16 mouse cellular contexts compared by ENCODE assay signal in genomic region chr8:94914256-94914655, GRCm38 (mm10). TPM values are rescaled to one million over a fixed set of nuclear protein-coding genes. Genes with fewer than 3 reads are reported as not detected.
DNase-seq lines count a peak whose midpoint lies in the region; ATAC-seq and TF ChIP-seq lines count a peak whose summit lies in the region.
"Had no signal": no experiment of that assay in that cellular context is flagged by ENCODE, and none has a peak within 500 bp of the region (broad histone marks: within the 10 kb centered on the region; RNA-seq: fewer than 3 reads in every experiment).

No protein-coding gene starts in this region.

- no peak for ATAC-seq in midbrain, embryonic 13.5 days
- ATAC-seq in limb, embryonic 15.5 days (ENCODE audit: insufficient number of reproducible peaks, low FRiP score, low TSS enrichment, low read depth): no peak
- ATAC-seq in hindbrain, embryonic 14.5 days (ENCODE audit: low FRiP score): no peak

- 83% methylated on average over 6 of the region's 6 CpGs for WGBS in heart, embryonic 10.5 days
- 87% methylated on average over 6 of the region's 6 CpGs for WGBS in midbrain, embryonic 10.5 days
- 92% methylated on average over 6 of the region's 6 CpGs for WGBS in midbrain, embryonic 13.5 days
- WGBS in limb, embryonic 15.5 days: 51% methylated on average over 6 of the region's 6 CpGs
- WGBS in hindbrain, embryonic 14.5 days: 80% methylated on average over 6 of the region's 6 CpGs

- no peak overlapping the region for H3K9ac ChIP-seq in midbrain, embryonic 13.5 days (replicated peaks)
- H3K9ac ChIP-seq in limb, embryonic 15.5 days: no peak overlapping the region
- no peak overlapping the region for H3K9ac ChIP-seq in hindbrain, embryonic 14.5 days

- no peaks in the 10 kb centered on the region for H3K9me3 ChIP-seq in heart, embryonic 10.5 days
- H3K9me3 ChIP-seq in midbrain, embryonic 10.5 days (replicated peaks): no peaks in the 10 kb centered on the region
- H3K9me3 ChIP-seq in midbrain, embryonic 13.5 days: no peaks in the 10 kb centered on the region
- H3K9me3 ChIP-seq in limb, embryonic 15.5 days: no peaks in the 10 kb centered on the region
- no peaks in the 10 kb centered on the region for H3K9me3 ChIP-seq in hindbrain, embryonic 14.5 days (ENCODE audit: control insufficient read depth, low read length)
- H3K9me3 ChIP-seq: midbrain, embryonic 12.5 days had no signal

- H3K4me3 ChIP-seq in heart, embryonic 10.5 days: no peak overlapping the region
- H3K4me3 ChIP-seq in midbrain, embryonic 10.5 days: peak overlapping the region; percentile 62; the same call in 1 of the 2 replicates
- no peak overlapping the region for H3K4me3 ChIP-seq in midbrain, embryonic 13.5 days (replicated peaks)
- no peak overlapping the region for H3K4me3 ChIP-seq in embryonic fibroblast, embryonic 13.5 days (ENCODE audit: insufficient read depth, low read length)
- H3K4me3 ChIP-seq in limb, embryonic 15.5 days: no peak overlapping the region
- H3K4me3 ChIP-seq in hindbrain, embryonic 14.5 days (replicated peaks; ENCODE audit: low read length): no peak overlapping the region

- H3K27ac ChIP-seq in heart, embryonic 10.5 days: peak overlapping the region; percentile 79; the same call in 1 of the 2 replicates
- H3K27ac ChIP-seq in midbrain, embryonic 10.5 days (replicated peaks): no peak overlapping the region
- H3K27ac ChIP-seq in midbrain, embryonic 13.5 days: no peak overlapping the region
- H3K27ac ChIP-seq in embryonic fibroblast, embryonic 13.5 days (ENCODE audit: insufficient read depth, low read length): peak overlapping the region; percentile 82
- no peak overlapping the region for H3K27ac ChIP-seq in limb, embryonic 15.5 days
- no peak overlapping the region for H3K27ac ChIP-seq in hindbrain, embryonic 14.5 days
- H3K27ac ChIP-seq: midbrain, embryonic 12.5 days had no signal

- H3K27me3 ChIP-seq in heart, embryonic 10.5 days (ENCODE audit: insufficient read depth, poor library complexity, severe bottlenecking): peaks cover 21% of the 10 kb centered on the region
- peaks cover 72% of the 10 kb centered on the region for H3K27me3 ChIP-seq in midbrain, embryonic 10.5 days (ENCODE audit: low read depth, poor library complexity, severe bottlenecking)
- H3K27me3 ChIP-seq in midbrain, embryonic 13.5 days: peaks cover 77% of the 10 kb centered on the region
- H3K27me3 ChIP-seq in limb, embryonic 15.5 days: peaks cover 9% of the 10 kb centered on the region
- H3K27me3 ChIP-seq in hindbrain, embryonic 14.5 days (ENCODE audit: control insufficient read depth, insufficient read depth, low read length): peaks cover 47% of the 10 kb centered on the region

- peak; percentile 22; the same call in 1 of the 2 replicates for TF ChIP-seq POLR2A in embryonic fibroblast, embryonic 13.5 days (IDR thresholded peaks at IDR 0.05; ENCODE audit: low read depth, low read length)

- peaks cover 36% of the 10 kb centered on the region for H3K36me3 ChIP-seq in heart, embryonic 10.5 days
- H3K36me3 ChIP-seq in midbrain, embryonic 10.5 days: no peaks in the 10 kb centered on the region
- H3K36me3 ChIP-seq in midbrain, embryonic 13.5 days: no peaks in the 10 kb centered on the region
- H3K36me3 ChIP-seq in limb, embryonic 15.5 days: peaks cover 41% of the 10 kb centered on the region
- H3K36me3 ChIP-seq in hindbrain, embryonic 14.5 days (replicated peaks; ENCODE audit: control insufficient read depth, insufficient read depth): no peaks in the 10 kb centered on the region
- H3K36me3 ChIP-seq: midbrain, embryonic 12.5 days had no signal

- no peak for TF ChIP-seq CTCF in embryonic fibroblast, embryonic 13.5 days (IDR thresholded peaks at IDR 0.05; ENCODE audit: borderline replicate concordance, insufficient read depth, low read length)

- H3K4me2 ChIP-seq in midbrain, embryonic 13.5 days (replicated peaks): no peak overlapping the region
- peak overlapping the region; percentile 54; the same call in 1 of the 2 replicates for H3K4me2 ChIP-seq in limb, embryonic 15.5 days
- no peak overlapping the region for H3K4me2 ChIP-seq in hindbrain, embryonic 14.5 days (replicated peaks)

- no peak for DNase-seq in heart, embryonic 10.5 days (ENCODE audit: low spot score)
- DNase-seq in heart, adult 8-10 months (ENCODE audit: low spot score): no peak
- DNase-seq in midbrain, embryonic 10.5 days (ENCODE audit: low spot score): no peak
- DNase-seq in thymus, postnatal 10 days (ENCODE audit: low spot score in 2 of 2): no peak
- no peak for DNase-seq in hindbrain, embryonic 14.5 days (ENCODE audit: low spot score)
- DNase-seq: B cell, adult 2 months; cerebellum, adult 11 months; cerebellum, postnatal 36 days; heart, postnatal 36 days; right cerebral cortex, postnatal 25 days had no signal

- peaks cover 60% of the 10 kb centered on the region for H3K4me1 ChIP-seq in heart, embryonic 10.5 days
- H3K4me1 ChIP-seq in midbrain, embryonic 10.5 days: peaks cover 47% of the 10 kb centered on the region
- H3K4me1 ChIP-seq in midbrain, embryonic 13.5 days (replicated peaks): peaks cover 32% of the 10 kb centered on the region
- H3K4me1 ChIP-seq in embryonic fibroblast, embryonic 13.5 days (ENCODE audit: control insufficient read depth, insufficient read depth, low read length): peaks cover 18% of the 10 kb centered on the region
- peaks cover 61% of the 10 kb centered on the region for H3K4me1 ChIP-seq in limb, embryonic 15.5 days
- H3K4me1 ChIP-seq in hindbrain, embryonic 14.5 days (replicated peaks; ENCODE audit: control insufficient read depth, insufficient read depth, low read length): peaks cover 16% of the 10 kb centered on the region

RNA-seq across cellular contexts. Expression of gene Ccdc102a, which starts 3.6 kb away (rescaled TPM):
- 22.0 and 31.0 TPM in 2 replicates for polyA plus RNA-seq in heart, embryonic 10.5 days (2016; fragmentation: Nextera tagmentation; extraction: Ambion mirVana)
- total RNA-seq in heart, adult 8-10 months (2022): 1 to 10 TPM; 3.0 to 5.7 (median 4.4) TPM
- 13.0 and 13.1 TPM in 2 replicates for polyA plus RNA-seq in midbrain, embryonic 10.5 days (2016; fragmentation: Nextera tagmentation; extraction: Ambion mirVana)
- 4.0 and 6.0 TPM in 2 replicates for polyA plus RNA-seq in midbrain, embryonic 13.5 days (2015; fragmentation: Nextera tagmentation; extraction: Ambion mirVana)
- polyA plus RNA-seq in embryonic fibroblast, embryonic 13.5 days (2011; ENCODE audit: insufficient read length, low read depth, missing spikeins): 39.2 and 43.7 TPM in 2 replicates
- polyA plus RNA-seq in limb, embryonic 15.5 days (2015; fragmentation: Nextera tagmentation; extraction: Ambion mirVana): 39.5 and 41.8 TPM in 2 replicates
- polyA plus RNA-seq in hindbrain, embryonic 14.5 days (2014; fragmentation: Nextera tagmentation; extraction: Ambion mirVana): 7.1 and 9.0 TPM in 2 replicates

RNA-seq across cellular contexts. Expression of gene Adgrg5, which starts 9.2 kb away (rescaled TPM):
- polyA plus RNA-seq in heart, embryonic 10.5 days (2016; fragmentation: Nextera tagmentation; extraction: Ambion mirVana): 0.69 and 0.79 TPM in 2 replicates
- total RNA-seq in heart, adult 8-10 months (2022): under 1 TPM in 1 of 4 experiments, not detected in 3; 0.57 TPM
- 0.36 and 0.74 TPM in 2 replicates for polyA plus RNA-seq in midbrain, embryonic 10.5 days (2016; fragmentation: Nextera tagmentation; extraction: Ambion mirVana)
- 0.08 and 0.13 TPM in 2 replicates for polyA plus RNA-seq in midbrain, embryonic 13.5 days (2015; fragmentation: Nextera tagmentation; extraction: Ambion mirVana)
- polyA plus RNA-seq in embryonic fibroblast, embryonic 13.5 days (2011; ENCODE audit: insufficient read length, low read depth, missing spikeins): 0.49 and 0.63 TPM in 2 replicates
- 0.22 TPM in 1 of 2 replicates, not detected in the other for polyA plus RNA-seq in limb, embryonic 15.5 days (2015; fragmentation: Nextera tagmentation; extraction: Ambion mirVana)
- polyA plus RNA-seq in hindbrain, embryonic 14.5 days (2014; fragmentation: Nextera tagmentation; extraction: Ambion mirVana): 0.23 and 0.27 TPM in 2 replicates
- total RNA-seq: layer of hippocampus, postnatal 14 days; left cerebral cortex, postnatal 36 days had no signal

RNA-seq across cellular contexts. Expression of gene Dok4, which starts 38.1 kb away (rescaled TPM):
- 71.3 and 83.4 TPM in 2 replicates for polyA plus RNA-seq in heart, embryonic 10.5 days (2016; fragmentation: Nextera tagmentation; extraction: Ambion mirVana)
- total RNA-seq in heart, adult 8-10 months (2022): 10 to 100 TPM in 3 of 4 experiments, 1 to 10 TPM in 1; 9.2 to 15.2 (median 14.8) TPM
- polyA plus RNA-seq in midbrain, embryonic 10.5 days (2016; fragmentation: Nextera tagmentation; extraction: Ambion mirVana): 11.3 and 14.5 TPM in 2 replicates
- polyA plus RNA-seq in midbrain, embryonic 13.5 days (2015; fragmentation: Nextera tagmentation; extraction: Ambion mirVana): 51.2 and 54.5 TPM in 2 replicates
- polyA plus RNA-seq in embryonic fibroblast, embryonic 13.5 days (2011; ENCODE audit: insufficient read length, low read depth, missing spikeins): 8.7 and 9.3 TPM in 2 replicates
- polyA plus RNA-seq in limb, embryonic 15.5 days (2015; fragmentation: Nextera tagmentation; extraction: Ambion mirVana): 28.2 and 32.1 TPM in 2 replicates
- 65.2 and 68.7 TPM in 2 replicates for polyA plus RNA-seq in hindbrain, embryonic 14.5 days (2014; fragmentation: Nextera tagmentation; extraction: Ambion mirVana)

RNA-seq across cellular contexts. Expression of gene Polr2c, which starts 57.0 kb away (rescaled TPM):
- 164 and 190 TPM in 2 replicates for polyA plus RNA-seq in heart, embryonic 10.5 days (2016; fragmentation: Nextera tagmentation; extraction: Ambion mirVana)
- 10 to 100 TPM; 65.4 to 71.4 (median 68.7) TPM for total RNA-seq in heart, adult 8-10 months (2022)
- 163 and 176 TPM in 2 replicates for polyA plus RNA-seq in midbrain, embryonic 10.5 days (2016; fragmentation: Nextera tagmentation; extraction: Ambion mirVana)
- 133 and 140 TPM in 2 replicates for polyA plus RNA-seq in midbrain, embryonic 13.5 days (2015; fragmentation: Nextera tagmentation; extraction: Ambion mirVana)
- polyA plus RNA-seq in embryonic fibroblast, embryonic 13.5 days (2011; ENCODE audit: insufficient read length, low read depth, missing spikeins): 84.6 and 92.0 TPM in 2 replicates
- 121 and 122 TPM in 2 replicates for polyA plus RNA-seq in limb, embryonic 15.5 days (2015; fragmentation: Nextera tagmentation; extraction: Ambion mirVana)
- polyA plus RNA-seq in hindbrain, embryonic 14.5 days (2014; fragmentation: Nextera tagmentation; extraction: Ambion mirVana): 111 TPM in 2 replicates

Comparison
In these comparisons a context has a peak if more than half of its experiments do, and no peak if none do; other contexts are left out.
1. H3K27ac ChIP-seq: peak in heart, embryonic 10.5 days (single experiment) and embryonic fibroblast, embryonic 13.5 days (single experiment); none in midbrain, embryonic 10.5 days (single experiment), midbrain, embryonic 13.5 days (single experiment), limb, embryonic 15.5 days (single experiment) and hindbrain, embryonic 14.5 days (single experiment).